Mouse (Mus musculus): Measurements from ENCODE around the gene Tmem88b.

- TF ChIP-seq CTCF (IDR thresholded peaks at IDR 0.05; ENCODE audit: low read depth) (no peak), EP300 (IDR thresholded peaks at IDR 0.05; ENCODE audit: low read depth) (peak; percentile 80)
Observed at GRCm38 (mm10) chr4:155811929-155812664, 26.4 kb upstream of the Tmem88b start, which contains the start of gene Ccnl2.

All from heart, postnatal 0 days (tissue).